Mouse (Mus musculus): Measurements from ENCODE around the gene Selp. TPM values are rescaled to one million over a fixed set of nuclear protein-coding genes. Genes with fewer than 3 reads are reported as not detected.

Gene Selp
- total and polyA plus RNA-seq, 3 experiments, result 0.22 TPM; not detected in 2

DNA sequence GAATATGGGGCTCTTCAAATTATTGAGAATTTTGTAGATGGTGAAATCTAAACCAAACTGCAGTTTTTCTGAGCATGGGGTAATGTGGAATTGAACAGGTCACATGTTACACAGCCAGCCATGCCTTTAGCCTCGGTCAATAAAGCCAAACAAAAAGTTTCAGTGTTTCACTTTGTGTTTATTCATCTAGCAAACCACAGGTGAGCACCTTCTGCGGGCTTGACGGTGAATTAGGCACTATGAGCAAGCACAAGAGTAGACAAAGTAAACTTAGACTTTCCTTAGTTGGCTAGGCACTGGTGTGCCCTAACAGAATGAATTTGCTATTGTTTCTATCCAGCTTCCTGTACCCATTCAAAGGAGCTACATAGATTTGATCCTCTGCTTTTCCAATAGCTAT, 39.9 kb downstream of the Selp start:
- H3K27me3 ChIP-seq (ENCODE audit: insufficient read depth, low read length), result peaks cover 14% of the 10 kb centered on the region
- DNase-seq (ENCODE audit: low spot score), result no peak
- no peaks in the 10 kb centered on the region for H3K4me1 ChIP-seq (ENCODE audit: insufficient read depth, low read depth, low read length)
- no peaks in the 10 kb centered on the region for H3K36me3 ChIP-seq (replicated peaks)
- ATAC-seq (ENCODE audit: extremely low read depth, insufficient number of reproducible peaks, low FRiP score, poor library complexity, severe bottlenecking), result no peak
- TF ChIP-seq TAL1 (conservative IDR thresholded peaks at IDR 0.05; ENCODE audit: low read depth, low read length) (no peak), GATA2 (IDR thresholded peaks at IDR 0.05; ENCODE audit: borderline replicate concordance, low read depth, low read length) (no peak), POLR2AphosphoS5 (IDR thresholded peaks at IDR 0.05; ENCODE audit: insufficient replicate concordance, low read depth, low read length) (no peak), GATA1 (IDR thresholded peaks at IDR 0.05; ENCODE audit: borderline replicate concordance, low read length) (no peak), CTCF (IDR thresholded peaks at IDR 0.05; ENCODE audit: low read depth, low read length) (no peak)
- H3K4me3 ChIP-seq (ENCODE audit: low read depth, low read length), result no peak overlapping the region
- H3K9me3 ChIP-seq (replicated peaks), result no peaks in the 10 kb centered on the region

- no peak for DNase-seq (ENCODE audit: low spot score)
- no peaks in the 10 kb centered on the region for H3K36me3 ChIP-seq (replicated peaks)
- H3K27me3 ChIP-seq (ENCODE audit: insufficient read depth, low read length), result peaks cover 9% of the 10 kb centered on the region
- ATAC-seq (ENCODE audit: extremely low read depth, insufficient number of reproducible peaks, low FRiP score, poor library complexity, severe bottlenecking), result no peak
- no peaks in the 10 kb centered on the region for H3K4me1 ChIP-seq (ENCODE audit: insufficient read depth, low read depth, low read length)
- no peak overlapping the region for H3K4me3 ChIP-seq (ENCODE audit: low read depth, low read length)
- TF ChIP-seq GATA1 (IDR thresholded peaks at IDR 0.05; ENCODE audit: borderline replicate concordance, low read length) (no peak), TAL1 (conservative IDR thresholded peaks at IDR 0.05; ENCODE audit: low read depth, low read length) (no peak), GATA2 (IDR thresholded peaks at IDR 0.05; ENCODE audit: borderline replicate concordance, low read depth, low read length) (no peak), CTCF (IDR thresholded peaks at IDR 0.05; ENCODE audit: low read depth, low read length) (no peak), POLR2AphosphoS5 (IDR thresholded peaks at IDR 0.05; ENCODE audit: insufficient replicate concordance, low read depth, low read length) (no peak)
- no peaks in the 10 kb centered on the region for H3K9me3 ChIP-seq (replicated peaks)
Measured at GRCm38 (mm10) chr1:164158571-164158970, 43.5 kb downstream of the Selp start.

GRCm38 (mm10) chr1:164159781-164160180, 44.7 kb downstream of the Selp start:
- Histone ChIP-seq H3K27me3 (ENCODE audit: insufficient read depth, low read length) (peaks cover 12% of the 10 kb centered on the region), H3K36me3 (replicated peaks) (no peaks in the 10 kb centered on the region), H3K4me1 (ENCODE audit: insufficient read depth, low read depth, low read length) (no peaks in the 10 kb centered on the region), H3K4me3 (ENCODE audit: low read depth, low read length) (no peak overlapping the region), H3K9me3 (replicated peaks) (no peaks in the 10 kb centered on the region)
- DNase-seq (ENCODE audit: low spot score), result no peak
- no peak for TF ChIP-seq POLR2AphosphoS5 (IDR thresholded peaks at IDR 0.05; ENCODE audit: insufficient replicate concordance, low read depth, low read length)
- ATAC-seq (ENCODE audit: extremely low read depth, insufficient number of reproducible peaks, low FRiP score, poor library complexity, severe bottlenecking), result no peak

GRCm38 (mm10) chr1:164162745-164163144, 47.7 kb downstream of the Selp start:
- TF ChIP-seq CTCF (IDR thresholded peaks at IDR 0.05; ENCODE audit: low read depth, low read length), result no peak
- no peak for TF ChIP-seq POLR2AphosphoS5 (IDR thresholded peaks at IDR 0.05; ENCODE audit: insufficient replicate concordance, low read depth, low read length)
- TF ChIP-seq GATA1 (IDR thresholded peaks at IDR 0.05; ENCODE audit: borderline replicate concordance, low read length), result no peak
- TF ChIP-seq GATA2 (IDR thresholded peaks at IDR 0.05; ENCODE audit: borderline replicate concordance, low read depth, low read length), result no peak
- H3K36me3 ChIP-seq (replicated peaks), result no peaks in the 10 kb centered on the region
- DNase-seq (ENCODE audit: low spot score) (no peak), ATAC-seq (ENCODE audit: extremely low read depth, insufficient number of reproducible peaks, low FRiP score, poor library complexity, severe bottlenecking) (no peak)
- no peaks in the 10 kb centered on the region for H3K9me3 ChIP-seq (replicated peaks)
- no peak overlapping the region for H3K4me3 ChIP-seq (ENCODE audit: low read depth, low read length)
- H3K4me1 ChIP-seq (ENCODE audit: insufficient read depth, low read depth, low read length), result no peaks in the 10 kb centered on the region
- peaks cover 10% of the 10 kb centered on the region for H3K27me3 ChIP-seq (ENCODE audit: insufficient read depth, low read length)

DNA sequence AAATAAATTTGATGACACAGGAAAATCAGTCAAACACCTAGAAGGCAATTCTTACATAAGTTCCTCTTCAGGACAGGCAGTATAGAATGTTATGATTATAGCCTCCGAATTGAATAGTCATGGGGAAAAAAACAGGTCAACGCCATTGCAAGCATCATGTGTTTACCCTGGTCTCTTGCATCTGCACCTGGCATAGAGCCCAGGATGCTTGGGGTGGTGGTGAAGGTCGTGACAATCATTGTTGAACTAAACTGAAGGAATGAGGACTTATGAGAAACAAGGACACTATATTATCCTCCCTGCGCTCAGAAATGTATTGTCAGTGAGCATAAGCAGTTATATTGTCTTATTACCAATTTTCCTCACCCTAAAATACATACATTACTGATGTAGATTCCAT, 53.8 kb downstream of the Selp start:
- no peak overlapping the region for H3K4me3 ChIP-seq (ENCODE audit: low read depth, low read length)
- TF ChIP-seq POLR2AphosphoS5 (IDR thresholded peaks at IDR 0.05; ENCODE audit: insufficient replicate concordance, low read depth, low read length) (no peak), TAL1 (conservative IDR thresholded peaks at IDR 0.05; ENCODE audit: low read depth, low read length) (no peak), CTCF (IDR thresholded peaks at IDR 0.05; ENCODE audit: low read depth, low read length) (no peak), GATA2 (IDR thresholded peaks at IDR 0.05; ENCODE audit: borderline replicate concordance, low read depth, low read length) (no peak), GATA1 (IDR thresholded peaks at IDR 0.05; ENCODE audit: borderline replicate concordance, low read length) (no peak)
- no peaks in the 10 kb centered on the region for H3K4me1 ChIP-seq (ENCODE audit: insufficient read depth, low read depth, low read length)
- H3K27me3 ChIP-seq (ENCODE audit: insufficient read depth, low read length), result 0 out of 2 replicates have a peak, but pooled peaks cover 3% of the 10 kb centered on the region
- ATAC-seq (ENCODE audit: extremely low read depth, insufficient number of reproducible peaks, low FRiP score, poor library complexity, severe bottlenecking) (no peak), DNase-seq (ENCODE audit: low spot score) (no peak)
- H3K36me3 ChIP-seq (replicated peaks), result no peaks in the 10 kb centered on the region
- no peaks in the 10 kb centered on the region for H3K9me3 ChIP-seq (replicated peaks)

DNA sequence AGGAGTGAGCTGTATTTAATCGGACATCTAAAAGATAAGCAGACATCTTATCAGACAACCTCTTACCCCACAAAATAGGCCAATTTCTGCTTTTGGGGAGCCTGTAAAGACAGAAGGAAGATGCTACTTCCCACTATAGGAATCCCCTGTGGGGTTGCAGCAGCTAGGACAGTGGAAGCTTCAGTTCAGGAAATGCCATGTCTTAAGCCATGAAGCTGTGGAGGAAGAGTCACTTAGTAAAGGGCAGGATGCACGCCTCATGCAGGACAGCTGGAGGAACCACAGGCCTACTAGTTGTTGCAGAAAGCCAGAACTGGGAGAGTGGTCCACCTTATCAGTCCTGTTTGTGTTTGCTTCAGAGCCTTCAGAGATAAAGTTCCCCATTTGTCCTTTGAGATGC, 55.4 kb downstream of the Selp start:
- H3K9me3 ChIP-seq (replicated peaks), result no peaks in the 10 kb centered on the region
- no peak for DNase-seq (ENCODE audit: low spot score)
- H3K4me1 ChIP-seq (ENCODE audit: insufficient read depth, low read depth, low read length), result no peaks in the 10 kb centered on the region
- ATAC-seq (ENCODE audit: extremely low read depth, insufficient number of reproducible peaks, low FRiP score, poor library complexity, severe bottlenecking), result no peak
- TF ChIP-seq TAL1 (conservative IDR thresholded peaks at IDR 0.05; ENCODE audit: low read depth, low read length) (no peak), POLR2AphosphoS5 (IDR thresholded peaks at IDR 0.05; ENCODE audit: insufficient replicate concordance, low read depth, low read length) (no peak), GATA2 (IDR thresholded peaks at IDR 0.05; ENCODE audit: borderline replicate concordance, low read depth, low read length) (no peak), CTCF (IDR thresholded peaks at IDR 0.05; ENCODE audit: low read depth, low read length) (no peak), GATA1 (IDR thresholded peaks at IDR 0.05; ENCODE audit: borderline replicate concordance, low read length) (no peak)
- no peaks in the 10 kb centered on the region for H3K27me3 ChIP-seq (ENCODE audit: insufficient read depth, low read length)
- no peak overlapping the region for H3K4me3 ChIP-seq (ENCODE audit: low read depth, low read length)
- no peaks in the 10 kb centered on the region for H3K36me3 ChIP-seq (replicated peaks)

GRCm38 (mm10) chr1:164173145-164173544, 58.1 kb downstream of the Selp start:
- TF ChIP-seq TAL1 (conservative IDR thresholded peaks at IDR 0.05; ENCODE audit: low read depth, low read length) (no peak), POLR2AphosphoS5 (IDR thresholded peaks at IDR 0.05; ENCODE audit: insufficient replicate concordance, low read depth, low read length) (no peak), GATA1 (IDR thresholded peaks at IDR 0.05; ENCODE audit: borderline replicate concordance, low read length) (no peak), GATA2 (IDR thresholded peaks at IDR 0.05; ENCODE audit: borderline replicate concordance, low read depth, low read length) (no peak), CTCF (IDR thresholded peaks at IDR 0.05; ENCODE audit: low read depth, low read length) (no peak)
- Histone ChIP-seq H3K27me3 (ENCODE audit: insufficient read depth, low read length) (no peaks in the 10 kb centered on the region), H3K4me1 (ENCODE audit: insufficient read depth, low read depth, low read length) (no peaks in the 10 kb centered on the region), H3K9me3 (replicated peaks) (no peaks in the 10 kb centered on the region), H3K36me3 (replicated peaks) (no peaks in the 10 kb centered on the region), H3K4me3 (ENCODE audit: low read depth, low read length) (no peak overlapping the region)
- ATAC-seq (ENCODE audit: extremely low read depth, insufficient number of reproducible peaks, low FRiP score, poor library complexity, severe bottlenecking), result no peak
- no peak for DNase-seq (ENCODE audit: low spot score)
